Mouse (Mus musculus) stomach, postnatal 0 days (tissue): ENCODE data around the gene Serinc4. TPM values are rescaled to one million over a fixed set of nuclear protein-coding genes. Genes with fewer than 3 reads are reported as not detected.
A peak's percentile ranks its signal among the peaks of the same experiment; 100 is the strongest.

Experiments
- ATAC-seq: fragments of 200-750 bp; cut with Nextera tagmentation; 2 replicates; pipeline ENCODE4 v1.8.0; 2017; ENCODE audit not compliant: low FRiP score, low TSS enrichment
- DNase-seq: peaks from one replicate; pipeline ENCODE4 v3.0.0-alpha.2; 2016; ENCODE audit warnings: low spot score
- H3K27ac ChIP-seq: fragments of 300-500 bp; sonication (generic); replicated peaks from 2 replicates; pipeline ENCODE4 v1.5.1; 2014; ENCODE audit warnings: mild to moderate bottlenecking, control low read depth
- H3K27me3 ChIP-seq: fragments of 300-500 bp; sonication (generic); 2 replicates; pipeline ENCODE4 v1.6.1; 2014; ENCODE audit warnings: low read length; ENCODE audit not compliant: control insufficient read depth, insufficient read depth
- H3K36me3 ChIP-seq: fragments of 300-500 bp; sonication (generic); 2 replicates; pipeline ENCODE4 v1.6.1; 2014; ENCODE audit warnings: low read length, mixed read lengths; ENCODE audit not compliant: control insufficient read depth, insufficient read depth
- H3K4me1 ChIP-seq: fragments of 300-500 bp; sonication (generic); replicated peaks from 2 replicates; pipeline ENCODE4 v1.6.1; 2014; ENCODE audit warnings: antibody characterized with exemption; ENCODE audit not compliant: control insufficient read depth, insufficient read depth
- H3K4me2 ChIP-seq: fragments of 300-500 bp; sonication (generic); replicated peaks from 2 replicates; pipeline ENCODE4 v1.6.1; 2014; ENCODE audit warnings: low read depth, mild to moderate bottlenecking, control low read depth, moderate library complexity
- H3K4me3 ChIP-seq: fragments of 300-500 bp; sonication (generic); 2 replicates; pipeline ENCODE4 v1.5.1; 2014; ENCODE audit warnings: low read depth, low read length, control low read depth
- H3K9ac ChIP-seq: fragments of 300-500 bp; sonication (generic); 2 replicates; pipeline ENCODE4 v1.6.1; 2014; ENCODE audit warnings: mild to moderate bottlenecking, low read length, control low read depth, mixed read lengths
- H3K9me3 ChIP-seq: fragments of 300-500 bp; sonication (generic); 2 replicates; pipeline ENCODE4 v1.6.1; 2016; ENCODE audit warnings: low read length; ENCODE audit not compliant: control insufficient read depth
- CTCF ChIP-seq: IDR thresholded peaks from 2 replicates; pipeline ENCODE4 v1.5.1; 2016; ENCODE audit warnings: antibody characterized with exemption, low read depth, mild to moderate bottlenecking, moderate library complexity
- EP300 ChIP-seq: optimal IDR thresholded peaks from 2 replicates; pipeline ENCODE3; 2016; ENCODE audit warnings: antibody characterized with exemption
- WGBS: fragments of 180-500 bp; shearing (Covaris S2); extraction: QIAGEN DNeasy Blood & Tissue Kit; methylation state at CpG from one replicate; pipeline ENCODE4 v1.1.7; 2014; 5-methylcytosine and 5-hydroxymethylcytosine counted together
- polyA plus RNA-seq: library from polyadenylated mRNA; unstranded; fragments of >200 nt; fragmentation: Nextera tagmentation; extraction: Ambion mirVana; gene quantifications from 2 replicates; pipeline ENCODE4 v1.2.1, GENCODE M21; 2015

Gene Serinc4
- polyA plus RNA-seq, 1 experiment from 2014 or later: 0.11 TPM

- Histone ChIP-seq H3K36me3 (no peaks in the 10 kb centered on the region; the same call in 1 of the 2 replicates), H3K4me3 (no peak overlapping the region), H3K27me3 (no peaks in the 10 kb centered on the region), H3K27ac (no peak overlapping the region), H3K4me2 (no peak overlapping the region), H3K4me1 (no peaks in the 10 kb centered on the region), H3K9me3 (no peaks in the 10 kb centered on the region), H3K9ac (no peak overlapping the region)
- TF ChIP-seq CTCF: no peak
- no peak for TF ChIP-seq EP300
- WGBS: 43% methylated on average over 2 of the region's 2 CpGs
- no peak for ATAC-seq
- no peak for DNase-seq
Measured at GRCm38 (mm10) chr2:121460071-121460470, 3.5 kb upstream of the Serinc4 start.

GRCm38 (mm10) chr2:121455534-121455933 lies 1.0 kb downstream of the Serinc4 start:
- Histone ChIP-seq H3K27ac (no peak overlapping the region), H3K9me3 (no peaks in the 10 kb centered on the region), H3K4me3 (no peak overlapping the region), H3K27me3 (no peaks in the 10 kb centered on the region), H3K36me3 (no peaks in the 10 kb centered on the region; the same call in 1 of the 2 replicates), H3K4me2 (no peak overlapping the region), H3K4me1 (no peaks in the 10 kb centered on the region), H3K9ac (no peak overlapping the region)
- ATAC-seq (no peak), DNase-seq (no peak)
- 66% methylated on average over 5 of the region's 5 CpGs for WGBS
- no peak for TF ChIP-seq EP300
- TF ChIP-seq CTCF: no peak

- no peak for TF ChIP-seq EP300
- no peak for TF ChIP-seq CTCF
- DNase-seq: no peak
- no peaks in the 10 kb centered on the region for H3K4me1 ChIP-seq
- 83% methylated on average over 6 of the region's 6 CpGs for WGBS
- H3K9me3 ChIP-seq: no peaks in the 10 kb centered on the region
- H3K27ac ChIP-seq: no peak overlapping the region
- H3K4me3 ChIP-seq: no peak overlapping the region
- H3K27me3 ChIP-seq: no peaks in the 10 kb centered on the region
- H3K36me3 ChIP-seq: no peaks in the 10 kb centered on the region; the same call in 1 of the 2 replicates
- no peak overlapping the region for H3K4me2 ChIP-seq
- no peak for ATAC-seq
- H3K9ac ChIP-seq: no peak overlapping the region
Measured at GRCm38 (mm10) chr2:121453917-121454316, 2.7 kb downstream of the Serinc4 start.

- TF ChIP-seq EP300: no peak
- TF ChIP-seq CTCF: no peak
- Histone ChIP-seq H3K27me3 (no peaks in the 10 kb centered on the region), H3K9me3 (no peaks in the 10 kb centered on the region), H3K9ac (no peak within 1 kb of the TSS), H3K36me3 (no peaks in the 10 kb centered on the region; the same call in 1 of the 2 replicates), H3K4me2 (no peak within 1 kb of the TSS), H3K27ac (no peak within 1 kb of the TSS; the same call in 1 of the 2 replicates), H3K4me3 (no peak within 1 kb of the TSS), H3K4me1 (no peaks in the 10 kb centered on the region)
- DNase-seq: no peak
- no peak for ATAC-seq
- WGBS: 49% methylated on average over 4 of the region's 4 CpGs
Measured at GRCm38 (mm10) chr2:121452990-121453389, 3.6 kb downstream of the Serinc4 start, which contains the start of gene Hypk. TSS of gene Hypk (plus strand) at chr2:121453290.

GRCm38 (mm10) chr2:121452361-121452760 lies 4.2 kb downstream of the Serinc4 start:
- Histone ChIP-seq H3K27me3 (no peaks in the 10 kb centered on the region), H3K4me1 (no peaks in the 10 kb centered on the region), H3K9ac (no peak overlapping the region), H3K27ac (no peak overlapping the region; the same call in 1 of the 2 replicates), H3K4me2 (no peak overlapping the region), H3K9me3 (no peaks in the 10 kb centered on the region), H3K4me3 (no peak overlapping the region), H3K36me3 (no peaks in the 10 kb centered on the region; the same call in 1 of the 2 replicates)
- TF ChIP-seq EP300 (no peak), CTCF (no peak)
- no peak for ATAC-seq
- 69% methylated on average over 4 of the region's 4 CpGs for WGBS
- no peak for DNase-seq

- peak; percentile 34 for DNase-seq
- under 1% methylated on average over 7 of the region's 7 CpGs for WGBS
Measured at GRCm38 (mm10) chr2:121450093-121450492, 6.5 kb downstream of the Serinc4 start.

More at GRCm38 (mm10) chr2:121450093-121450492, 6.5 kb downstream of the Serinc4 start:
- Histone ChIP-seq H3K9ac (peak overlapping the region; percentile 99), H3K4me1 (no peaks in the 10 kb centered on the region), H3K36me3 (no peaks in the 10 kb centered on the region; the same call in 1 of the 2 replicates), H3K4me2 (peak overlapping the region; percentile 86), H3K27me3 (no peaks in the 10 kb centered on the region), H3K27ac (peak overlapping the region; percentile 99), H3K9me3 (no peaks in the 10 kb centered on the region), H3K4me3 (peak overlapping the region; percentile 99)
- peak; percentile 22; the same call in 1 of the 2 replicates for TF ChIP-seq CTCF
- TF ChIP-seq EP300: no peak
- no peak for ATAC-seq
